Mouse (Mus musculus): Measurements from ENCODE around the gene Med16.

Med16 gene

GRCm38 (mm10) chr10:79917532-79918100 lies 8.9 kb upstream of the Med16 start:
- no peak for DNase-seq (ENCODE audit: low spot score in 2 of 2)

GRCm38 (mm10) chr10:79916808-79917531 lies 8.2 kb upstream of the Med16 start, which contains the start of gene Kiss1r:
Gene Kiss1r (plus strand): TSS chr10:79916971.
- DNase-seq (ENCODE audit: low spot score in 2 of 2): peak; percentile 73 to 77

- no peak for DNase-seq (ENCODE audit: low spot score in 2 of 2)
These were observed 7.4 kb upstream of the Med16 start for GRCm38 (mm10) chr10:79916081-79916480.

- DNase-seq (ENCODE audit: low spot score in 2 of 2): no peak
These were observed 6.3 kb upstream of the Med16 start for GRCm38 (mm10) chr10:79914948-79915596.

- no peak for DNase-seq (ENCODE audit: low spot score in 2 of 2)
These were observed 5.6 kb upstream of the Med16 start for GRCm38 (mm10) chr10:79914131-79914947.

GRCm38 (mm10) chr10:79912412-79912811 lies 3.7 kb upstream of the Med16 start:
- no peak for DNase-seq (ENCODE audit: low spot score in 2 of 2)

- DNase-seq (ENCODE audit: low spot score in 2 of 2): no peak
These were observed 1.8 kb upstream of the Med16 start, which contains the start of gene Gm26602 for GRCm38 (mm10) chr10:79910556-79910955. Gene Gm26602 (plus strand): TSS chr10:79910856.

GRCm38 (mm10) chr10:79909092-79909922 lies 584 bp upstream of the Med16 start:
- DNase-seq (ENCODE audit: low spot score in 2 of 2): no peak

- no peak for DNase-seq (ENCODE audit: low spot score in 2 of 2)
These were observed 1.3 kb downstream of the Med16 start for GRCm38 (mm10) chr10:79907415-79907814.

GRCm38 (mm10) chr10:79906712-79907111 lies 2.0 kb downstream of the Med16 start:
- no peak for DNase-seq (ENCODE audit: low spot score in 2 of 2)

GRCm38 (mm10) chr10:79900951-79901410 lies 7.7 kb downstream of the Med16 start:
- DNase-seq (ENCODE audit: low spot score in 2 of 2): peak; percentile 89 to 91

- no peak for DNase-seq (ENCODE audit: low spot score in 2 of 2)
These were observed 11.1 kb downstream of the Med16 start for GRCm38 (mm10) chr10:79897316-79898245.

- no peak for DNase-seq (ENCODE audit: low spot score in 2 of 2)
These were observed 11.9 kb downstream of the Med16 start for GRCm38 (mm10) chr10:79896814-79897213.

GRCm38 (mm10) chr10:79896306-79896705 lies 12.4 kb downstream of the Med16 start:
- no peak for DNase-seq (ENCODE audit: low spot score in 2 of 2)

GRCm38 (mm10) chr10:79892451-79893118 lies 16.1 kb downstream of the Med16 start:
- peak; percentile 55 to 61 for DNase-seq (ENCODE audit: low spot score in 2 of 2)

- DNase-seq (ENCODE audit: low spot score in 2 of 2): no peak
These were observed 18.1 kb downstream of the Med16 start, which contains the start of gene Cfd for GRCm38 (mm10) chr10:79890670-79891069. Gene Cfd (plus strand): TSS chr10:79890853.

- no peak for DNase-seq (ENCODE audit: low spot score in 2 of 2)
These were observed 19.3 kb downstream of the Med16 start for GRCm38 (mm10) chr10:79889386-79889785.

GRCm38 (mm10) chr10:79886611-79887010 lies 22.1 kb downstream of the Med16 start:
- DNase-seq (ENCODE audit: low spot score in 2 of 2): no peak

GRCm38 (mm10) chr10:79886054-79886453 lies 22.7 kb downstream of the Med16 start, which contains the start of gene Elane:
Gene Elane (plus strand): TSS chr10:79886247.
- DNase-seq (ENCODE audit: low spot score in 2 of 2): no peak
